Mouse (Mus musculus) adrenal gland, adult 18-20 months (tissue): ENCODE measurements at regions not wholly inside any gene's neighbourhood (a gene's known extent, or its start where the extent isn't known, plus 50 kb on each side); places are given as distances from the start of the nearest gene placed in this dataset.

Experiments
- DNase-seq, 2 experiments: peaks; one replicate each; pipeline ENCODE4 v3.0.0; 2021 to 2022; ENCODE audit warnings: low spot score in 2 of 2

- DNase-seq = no peak
Measured at GRCm38 (mm10) chr8:8102010-8102727, 558.9 kb downstream of the Efnb2 start.

- DNase-seq = no peak
Measured at GRCm38 (mm10) chr8:8092551-8092950, 568.5 kb downstream of the Efnb2 start.

GRCm38 (mm10) chr8:8084652-8085051, 576.4 kb downstream of the Efnb2 start:
- no peak for DNase-seq

- no peak for DNase-seq
Measured at GRCm38 (mm10) chr8:8064074-8064473, 597.0 kb downstream of the Efnb2 start.

DNA sequence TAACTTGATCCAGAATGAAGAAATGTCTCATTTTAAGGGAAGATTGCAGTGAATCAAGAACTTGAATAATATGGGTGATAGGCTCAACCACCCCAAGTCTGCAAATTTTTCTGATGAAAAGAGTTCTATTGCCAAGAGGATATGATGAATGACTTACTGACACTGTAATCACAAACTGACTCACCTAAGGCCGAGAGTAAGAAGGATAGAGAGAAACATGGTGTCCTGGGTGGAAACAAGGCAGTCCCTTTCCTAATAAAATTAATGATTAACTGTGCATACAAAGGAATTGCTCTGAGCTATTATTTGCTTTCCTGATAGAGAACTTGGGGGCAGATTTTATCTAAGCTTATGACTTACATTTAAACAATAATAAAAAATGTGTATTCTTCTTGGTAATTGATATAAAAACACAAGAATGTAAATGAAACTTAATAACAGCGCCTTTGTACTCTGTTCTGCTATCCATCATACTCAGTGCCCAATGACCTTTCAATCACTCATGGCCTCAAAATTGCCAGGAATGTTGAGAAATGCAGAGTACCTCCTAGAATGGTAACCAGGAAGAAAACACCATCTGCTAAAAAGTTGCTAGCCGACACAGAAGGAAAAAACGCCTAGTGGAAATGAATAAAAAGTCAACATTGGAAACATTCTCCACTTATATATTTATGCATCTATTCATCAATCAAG, 606.7 kb downstream of the Efnb2 start:
- DNase-seq = no peak

GRCm38 (mm10) chr8:8051186-8051585, 609.9 kb downstream of the Efnb2 start:
- no peak for DNase-seq

DNA sequence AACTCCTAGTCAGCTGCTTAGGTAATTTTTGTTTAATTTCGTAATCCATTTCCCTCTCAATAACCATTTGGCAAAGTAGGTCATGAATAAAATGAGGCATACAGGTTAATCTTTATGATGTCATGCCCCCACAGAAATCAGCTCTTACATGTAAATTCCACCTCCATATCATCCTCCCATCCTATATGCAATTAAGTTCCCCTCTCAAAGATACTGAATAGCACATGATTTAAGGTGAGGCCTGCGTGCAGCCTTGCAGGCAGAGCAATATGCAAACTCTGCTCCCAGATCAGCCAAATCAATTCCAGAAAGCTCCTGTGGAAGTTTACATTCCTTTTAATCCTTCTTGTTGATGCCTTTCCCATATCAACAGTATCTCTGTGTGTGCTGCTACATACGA, 610.3 kb downstream of the Efnb2 start:
- no peak for DNase-seq

DNA sequence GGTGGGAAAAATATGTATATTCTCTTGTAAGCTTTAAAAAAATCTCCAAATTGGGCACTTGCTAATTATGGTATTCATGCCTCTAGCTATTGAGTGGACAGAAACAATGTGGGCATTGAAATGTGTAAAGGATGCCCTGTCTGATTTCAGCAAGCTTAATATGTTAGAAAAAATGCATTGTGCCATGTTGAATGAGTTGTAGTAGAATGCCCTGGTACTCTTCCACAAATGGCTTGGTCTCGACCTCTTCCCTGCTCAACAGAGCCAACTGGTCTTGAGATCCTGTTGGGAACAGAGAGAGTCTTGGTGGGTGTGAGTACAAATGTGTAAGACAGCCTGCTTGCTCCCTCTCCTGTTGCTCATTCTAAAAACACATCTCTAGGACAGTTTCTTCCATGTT, 616.1 kb downstream of the Efnb2 start:
- no peak for DNase-seq

- DNase-seq = no peak
Measured at GRCm38 (mm10) chr8:8044296-8044695, 616.7 kb downstream of the Efnb2 start.

DNA sequence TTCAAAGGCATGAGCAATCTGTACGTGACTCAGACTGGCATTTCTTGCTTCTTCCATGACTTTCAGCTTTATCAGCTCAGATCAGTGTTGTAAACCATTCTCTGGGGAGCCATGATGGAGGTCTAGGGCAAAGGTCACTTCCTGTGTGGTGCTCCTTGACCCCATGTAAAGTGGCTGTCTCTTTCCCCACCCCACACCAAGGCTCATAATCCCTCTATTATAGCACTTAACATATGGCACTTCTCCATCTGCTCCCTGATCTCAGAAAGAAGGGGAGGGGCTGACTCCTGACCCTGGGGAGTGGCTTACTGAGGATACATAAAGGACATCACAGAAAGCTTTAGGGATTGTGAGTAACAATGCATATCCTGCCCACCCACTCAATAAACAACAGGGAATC, 623.1 kb downstream of the Efnb2 start:
- no peak for DNase-seq

DNA sequence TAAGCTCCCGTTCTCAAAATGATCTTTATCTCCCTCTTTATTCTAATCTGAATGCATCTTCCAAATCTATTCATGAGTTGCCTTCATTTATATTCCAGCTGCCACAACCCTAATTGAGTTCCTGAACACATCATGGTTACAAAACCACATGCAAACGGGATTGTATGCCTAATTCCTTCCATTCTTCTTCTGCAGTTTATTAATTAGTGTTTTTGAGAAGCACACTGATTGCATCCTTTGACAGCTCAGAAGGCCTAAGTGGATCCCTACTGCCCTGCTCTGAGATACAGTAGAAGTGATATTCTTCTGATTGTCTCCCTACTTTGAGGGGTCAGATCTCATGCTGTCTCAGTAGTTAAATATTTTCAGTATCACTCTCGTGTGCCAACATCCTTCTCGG, 649.9 kb downstream of the Efnb2 start:
- no peak for DNase-seq

- no peak for DNase-seq
Measured at GRCm38 (mm10) chr8:7994905-7995304, 666.1 kb downstream of the Efnb2 start.

- DNase-seq = no peak
Measured at GRCm38 (mm10) chr8:7988820-7989219, 672.2 kb downstream of the Efnb2 start.

GRCm38 (mm10) chr8:7977020-7977419, 684.0 kb downstream of the Efnb2 start:
- DNase-seq = no peak

GRCm38 (mm10) chr8:7973791-7974190, 687.3 kb downstream of the Efnb2 start:
- DNase-seq = no peak

GRCm38 (mm10) chr8:7964276-7964675, 696.8 kb downstream of the Efnb2 start:
- DNase-seq = no peak

GRCm38 (mm10) chr8:7956745-7957144, 704.3 kb downstream of the Efnb2 start:
- no peak for DNase-seq

GRCm38 (mm10) chr8:7954851-7955250, 706.2 kb downstream of the Efnb2 start:
- no peak for DNase-seq

DNA sequence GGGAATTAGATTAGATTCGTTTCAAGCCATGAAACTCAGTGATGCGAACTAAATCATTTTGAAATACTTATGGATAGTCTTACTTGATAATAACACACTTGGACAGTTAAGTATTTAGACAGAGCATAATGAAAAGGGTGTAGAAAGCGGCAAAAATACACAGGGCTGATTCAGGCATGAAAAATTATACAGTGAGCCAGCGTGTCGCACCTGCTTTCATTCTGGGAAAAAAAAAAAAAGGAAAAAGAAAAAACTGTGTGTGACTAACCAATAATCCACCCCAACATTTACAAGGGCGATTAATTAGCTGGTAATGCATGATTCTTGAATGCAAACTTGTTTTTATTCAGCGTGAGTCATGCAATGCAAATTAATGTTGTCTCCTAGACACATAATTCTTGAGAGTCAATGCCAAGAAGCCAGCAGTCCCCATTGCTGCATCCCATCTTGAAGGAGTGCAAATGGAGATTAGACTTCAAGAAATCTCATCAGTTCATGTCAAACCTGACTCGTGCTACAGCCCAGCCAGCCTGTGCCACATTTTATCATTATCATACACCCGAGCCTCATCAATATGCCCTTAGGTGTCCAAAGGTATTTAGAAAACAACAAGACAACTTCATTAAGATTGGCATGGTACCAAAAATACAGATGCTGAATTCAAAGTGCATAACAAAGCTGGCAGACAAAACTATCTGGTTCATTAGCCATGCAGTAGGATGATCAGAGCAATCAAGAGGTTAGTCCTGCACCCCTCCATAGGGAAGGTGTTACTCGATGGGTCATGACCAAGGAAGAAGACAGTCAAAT, 714.9 kb downstream of the Efnb2 start:
- DNase-seq = no peak

DNA sequence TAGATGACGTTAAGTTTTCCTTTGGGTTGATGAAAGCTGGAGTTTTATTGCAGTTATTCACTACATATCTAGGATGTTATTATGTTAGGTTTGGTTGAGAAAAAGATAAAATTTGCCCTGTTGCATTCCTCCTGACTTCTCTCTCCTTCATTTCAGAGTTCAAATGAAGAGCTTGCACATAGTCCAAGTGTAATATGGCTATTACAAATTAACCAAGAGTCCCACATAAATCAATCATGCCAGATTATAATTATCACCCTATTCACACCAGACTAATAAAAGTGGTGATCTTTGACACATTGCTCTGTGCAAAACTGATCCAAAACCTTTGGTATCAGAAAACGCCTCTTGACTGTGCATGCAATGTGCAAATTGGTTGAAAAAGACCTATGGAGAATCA, 724.4 kb downstream of the Efnb2 start:
- DNase-seq = no peak

DNA sequence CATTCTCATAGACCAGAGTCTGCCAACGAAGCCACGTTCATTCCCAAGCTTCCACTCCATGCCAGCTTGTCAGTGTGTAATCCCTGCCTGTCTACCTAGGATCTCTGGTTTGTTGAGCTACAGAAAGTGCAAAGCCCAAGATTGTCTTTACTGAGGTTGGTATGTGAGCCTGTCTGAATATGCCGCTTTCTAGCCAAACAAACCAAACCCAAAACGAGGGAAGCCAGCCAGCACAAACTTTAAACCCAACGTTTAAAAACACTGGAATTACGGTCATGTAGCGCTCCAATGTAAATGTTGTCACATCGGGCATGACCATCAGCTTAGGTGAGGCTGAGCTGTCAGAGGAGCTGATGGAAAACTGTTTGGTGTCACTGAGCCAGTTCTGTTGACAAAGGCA, 741.6 kb downstream of the Efnb2 start:
- no peak for DNase-seq

DNA sequence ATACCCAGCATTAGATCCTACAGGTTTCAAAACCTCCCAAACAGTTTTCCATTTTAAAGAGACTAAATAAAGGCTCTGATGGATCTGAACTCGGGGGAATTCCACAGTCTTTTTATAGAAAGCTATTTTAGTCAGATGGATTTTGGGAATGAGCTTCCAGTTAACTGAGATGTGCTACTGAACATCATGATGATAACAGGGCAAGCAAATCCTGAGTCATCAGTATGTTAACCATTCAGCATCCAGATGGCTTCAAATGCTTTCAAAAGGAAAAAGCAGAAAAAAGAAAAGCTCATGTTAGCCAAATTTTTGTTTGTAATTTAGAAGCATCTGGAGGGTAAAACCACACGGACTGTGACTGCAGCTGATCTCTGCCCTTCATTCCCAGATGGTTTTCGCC, 766.7 kb downstream of the Efnb2 start:
- no peak for DNase-seq
